Mouse (Mus musculus) left cerebral cortex, postnatal 14 days (tissue): ENCODE data around the gene Pdhb. TPM values are rescaled to one million over a fixed set of nuclear protein-coding genes. Genes with fewer than 3 reads are reported as not detected.
A peak's percentile ranks its signal among the peaks of the same experiment; 100 is the strongest.

Source experiments
- DNase-seq, 2 experiments: peaks; one replicate each; pipeline ENCODE4 v3.0.0; 2021 to 2022; ENCODE audit warnings: low spot score in 2 of 2, mixed read lengths in 1 of 2
- intact Hi-C: fragments of 180-260 bp; cut with DNase I; formaldehyde crosslinking; loops from one replicate; pipeline ENCODE4 v1.15.1; 2025
- long read RNA-seq, 2 experiments: library from polyadenylated mRNA; stranded (forward); transcript quantifications; one replicate each; pipeline ENCODE4 v2.0.0; 2021
- total RNA-seq, 2 experiments: library from RNA; stranded (reverse); gene quantifications; 2 replicates each; pipeline ENCODE4 v1.2.3; 2021

Pdhb gene
- 100 to 1,000 TPM; 201 to 206 TPM for total RNA-seq
- long read RNA-seq, experiment 1, transcript Pdhb-201 (10 exons, 1,513 nt), result major isoform, 165 of 181 reads
- long read RNA-seq, experiment 1, partial matches to known transcripts, result 7 of 181 reads
- long read RNA-seq, experiment 1, other reads (novel, unspliced or antisense), result 8 of 181 reads
- long read RNA-seq, experiment 2, transcript Pdhb-201 (10 exons, 1,513 nt), result major isoform, 129 of 151 reads
- long read RNA-seq, experiment 2, partial matches to known transcripts, result 9 of 151 reads
- long read RNA-seq, experiment 2, other reads (novel, unspliced or antisense), result 12 of 151 reads

- intact Hi-C loops, result loop anchor here (2.0 to 5.0 kb wide), 2 partner anchors 42 to 80 kb away; partner anchors contain the start of gene Kctd6
- peak; percentile 99 to 100 for DNase-seq
These were observed at the start of gene Pdhb for GRCm38 (mm10) chr14:8172507-8173410. Gene Pdhb (minus strand): TSS chr14:8173025.

GRCm38 (mm10) chr14:8222561-8222960, 49.7 kb upstream of the Pdhb start:
- DNase-seq, result no peak
- intact Hi-C loops, result no loop called here

- DNase-seq, result no peak
- intact Hi-C loops, result no loop called here
These were observed 48.1 kb upstream of the Pdhb start for GRCm38 (mm10) chr14:8220912-8221311.

GRCm38 (mm10) chr14:8220306-8220705, 47.5 kb upstream of the Pdhb start:
- intact Hi-C loops, result no loop called here

GRCm38 (mm10) chr14:8219876-8220275, 47.1 kb upstream of the Pdhb start:
- intact Hi-C loops, result loop anchor here (5.0 kb wide), 2 partner anchors 123 to 127 kb away; partner anchors contain the start of gene Pxk
- DNase-seq, result no peak

More at GRCm38 (mm10) chr14:8220306-8220705, 47.5 kb upstream of the Pdhb start:
- no peak for DNase-seq

GRCm38 (mm10) chr14:8218730-8219380, 46.0 kb upstream of the Pdhb start:
- intact Hi-C loops, result loop anchor here (5.0 kb wide), 2 partner anchors 122 to 128 kb away; partner anchors contain the start of gene Pxk
- DNase-seq, result no peak

GRCm38 (mm10) chr14:8218238-8218637, 45.4 kb upstream of the Pdhb start:
- no peak for DNase-seq
- intact Hi-C loops, result loop anchor here (5.0 kb wide), 2 partner anchors 121 to 129 kb away; partner anchors contain the start of gene Pxk

- intact Hi-C loops, result loop anchor here (5.0 kb wide), 2 partner anchors 119 to 131 kb away; partner anchors contain the start of gene Pxk
- DNase-seq, result no peak
These were observed 43.3 kb upstream of the Pdhb start for GRCm38 (mm10) chr14:8216100-8216499.

GRCm38 (mm10) chr14:8215208-8215778, 42.5 kb upstream of the Pdhb start:
- intact Hi-C loops, result loop anchor here (2.0 to 5.0 kb wide), 3 partner anchors 42 to 132 kb away; partner anchors contain the start of genes Pdhb and Pxk
- peak in 1 of 2 experiments; percentile 26 for DNase-seq

GRCm38 (mm10) chr14:8214299-8215207, 41.7 kb upstream of the Pdhb start:
- intact Hi-C loops, result loop anchor here (2.0 to 5.0 kb wide), 3 partner anchors 42 to 133 kb away; partner anchors contain the start of genes Pdhb and Pxk

GRCm38 (mm10) chr14:8213803-8214224, 41.0 kb upstream of the Pdhb start, which contains the start of gene Kctd6:
Gene Kctd6 (plus strand): TSS chr14:8214140.
- DNase-seq, result peak; percentile 98
- intact Hi-C loops, result loop anchor here (2.0 kb wide), 1 partner anchor 41 kb away; the partner anchor contains the start of gene Pdhb

More at GRCm38 (mm10) chr14:8214299-8215207, 41.7 kb upstream of the Pdhb start:
- DNase-seq, result peak; percentile 58 to 75

- intact Hi-C loops, result no loop called here
- no peak for DNase-seq
These were observed 40.2 kb upstream of the Pdhb start for GRCm38 (mm10) chr14:8212996-8213395.

- DNase-seq, result no peak
- intact Hi-C loops, result no loop called here
These were observed 37.1 kb upstream of the Pdhb start for GRCm38 (mm10) chr14:8209896-8210295.

- intact Hi-C loops, result no loop called here
These were observed 36.1 kb upstream of the Pdhb start for GRCm38 (mm10) chr14:8208876-8209275.

GRCm38 (mm10) chr14:8207543-8207942, 34.7 kb upstream of the Pdhb start:
- intact Hi-C loops, result no loop called here
- no peak for DNase-seq

More at GRCm38 (mm10) chr14:8208876-8209275, 36.1 kb upstream of the Pdhb start:
- DNase-seq, result peak; percentile 66 to 86

GRCm38 (mm10) chr14:8207105-8207504, 34.3 kb upstream of the Pdhb start:
- no peak for DNase-seq
- intact Hi-C loops, result no loop called here

- DNase-seq, result no peak
- intact Hi-C loops, result no loop called here
These were observed 33.5 kb upstream of the Pdhb start for GRCm38 (mm10) chr14:8206179-8206910.
